Mouse (Mus musculus): ENCODE measurements around the gene Kank3.

GRCm38 (mm10) chr17:33766389-33766788, 43.9 kb upstream of the Kank3 start:
- TF ChIP-seq CTCF (IDR thresholded peaks at IDR 0.05; ENCODE audit: insufficient read depth, low read length) (no peak), POLR2A (IDR thresholded peaks at IDR 0.05; ENCODE audit: borderline replicate concordance, extremely low read depth, low read depth, low read length) (no peak)
